ENCODE assay signal across 8 mouse cellular contexts in genomic region chr13:81426896-81427755, GRCm38 (mm10).
DNase-seq lines count a peak whose midpoint lies in the region; ATAC-seq and TF ChIP-seq lines count a peak whose summit lies in the region.

No protein-coding gene starts in this region.

- no peak overlapping the region for H3K27ac ChIP-seq in forebrain, embryonic 15.5 days (replicated peaks)
- H3K27ac ChIP-seq in kidney, postnatal 0 days, result no peak overlapping the region

- H3K27me3 ChIP-seq in forebrain, embryonic 15.5 days, result no peaks in the 10 kb centered on the region
- no peaks in the 10 kb centered on the region for H3K27me3 ChIP-seq in kidney, postnatal 0 days (ENCODE audit: insufficient read depth, low read length)

- H3K4me1 ChIP-seq in forebrain, embryonic 15.5 days, result no peaks in the 10 kb centered on the region
- no peaks in the 10 kb centered on the region for H3K4me1 ChIP-seq in kidney, postnatal 0 days (replicated peaks; ENCODE audit: insufficient read depth, low read length)

- H3K36me3 ChIP-seq in forebrain, embryonic 15.5 days, result no peaks in the 10 kb centered on the region
- H3K36me3 ChIP-seq in kidney, postnatal 0 days (ENCODE audit: insufficient read depth, low read length), result no peaks in the 10 kb centered on the region

- DNase-seq in gastrocnemius, adult 18-20 months (ENCODE audit: low spot score), result peak; percentile 40
- no peak for DNase-seq in gastrocnemius, postnatal 25 days
- peak; percentile 50 to 59 for DNase-seq in B cell, adult 2 months
- DNase-seq in c-Kit-positive CD71-positive TER-119-negative erythroid progenitor cells, embryonic 14.5 days (ENCODE audit: low read depth), result peak; percentile 15
- peak; percentile 62 for DNase-seq in kidney, postnatal 0 days (ENCODE audit: low spot score)
- DNase-seq in lung, postnatal 14 days, result peak; percentile 64
- peak; percentile 66 for DNase-seq in right cerebral cortex, postnatal 4 days

- ATAC-seq in forebrain, embryonic 15.5 days (replicated peaks), result peak; percentile 62
- ATAC-seq in kidney, postnatal 0 days (replicated peaks; ENCODE audit: low FRiP score, low read depth), result no peak

- no peak overlapping the region for H3K9ac ChIP-seq in forebrain, embryonic 15.5 days (replicated peaks)
- H3K9ac ChIP-seq in kidney, postnatal 0 days (ENCODE audit: low read depth, low read length), result no peak overlapping the region

- peak; percentile 82 for TF ChIP-seq CTCF in kidney, postnatal 0 days (IDR thresholded peaks at IDR 0.05; ENCODE audit: low read depth)

- H3K4me2 ChIP-seq in forebrain, embryonic 15.5 days (replicated peaks), result no peak overlapping the region
- no peak overlapping the region for H3K4me2 ChIP-seq in kidney, postnatal 0 days (ENCODE audit: low read length)

- 73% methylated on average over 15 of the region's 15 CpGs for WGBS in forebrain, embryonic 15.5 days
- WGBS in kidney, postnatal 0 days, result 70% methylated on average over 15 of the region's 15 CpGs

- H3K4me3 ChIP-seq in forebrain, embryonic 15.5 days, result no peak overlapping the region
- no peak overlapping the region for H3K4me3 ChIP-seq in kidney, postnatal 0 days (replicated peaks; ENCODE audit: low read depth, low read length)

- no peaks in the 10 kb centered on the region for H3K9me3 ChIP-seq in forebrain, embryonic 15.5 days
- no peaks in the 10 kb centered on the region for H3K9me3 ChIP-seq in kidney, postnatal 0 days (replicated peaks; ENCODE audit: low read length)
